Mouse (Mus musculus) fibroblast of lung, adult 2 months (primary cell): ENCODE results near the gene Lix1.
"Not testable (repeated sequence)": the region's sequence is repeated elsewhere in the genome, so short reads cannot be mapped to it uniquely, and the experiment has no call there.

ENCODE experiments used
- DNase-seq: peaks from one replicate; pipeline ENCODE4 v3.0.0-alpha.2; 2011; ENCODE audit warnings: low read depth

Gene Lix1

GRCm38 (mm10) chr17:17412176-17412575, 9.7 kb downstream of the Lix1 start:
- DNase-seq, result no peak

DNA sequence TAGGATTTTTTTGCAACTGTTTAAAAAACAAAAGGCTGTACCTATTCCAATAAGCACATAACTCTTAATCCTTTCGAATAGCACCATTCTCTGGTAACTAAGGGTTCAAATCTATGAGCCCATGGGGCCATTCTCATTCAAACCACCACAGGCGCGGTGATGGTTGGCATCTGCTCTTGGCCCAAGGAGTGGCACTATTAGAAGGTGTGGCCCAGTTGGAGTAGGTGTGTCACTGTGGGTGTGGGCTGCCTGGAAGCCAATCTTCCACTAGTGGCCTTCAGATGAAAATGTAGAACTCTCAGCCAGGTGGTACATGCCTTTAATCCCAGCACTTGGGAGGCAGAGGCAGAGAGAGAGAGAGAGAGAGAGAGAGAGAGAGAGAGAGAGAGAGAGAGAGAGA, 11.7 kb downstream of the Lix1 start:
- DNase-seq, result no peak

DNA sequence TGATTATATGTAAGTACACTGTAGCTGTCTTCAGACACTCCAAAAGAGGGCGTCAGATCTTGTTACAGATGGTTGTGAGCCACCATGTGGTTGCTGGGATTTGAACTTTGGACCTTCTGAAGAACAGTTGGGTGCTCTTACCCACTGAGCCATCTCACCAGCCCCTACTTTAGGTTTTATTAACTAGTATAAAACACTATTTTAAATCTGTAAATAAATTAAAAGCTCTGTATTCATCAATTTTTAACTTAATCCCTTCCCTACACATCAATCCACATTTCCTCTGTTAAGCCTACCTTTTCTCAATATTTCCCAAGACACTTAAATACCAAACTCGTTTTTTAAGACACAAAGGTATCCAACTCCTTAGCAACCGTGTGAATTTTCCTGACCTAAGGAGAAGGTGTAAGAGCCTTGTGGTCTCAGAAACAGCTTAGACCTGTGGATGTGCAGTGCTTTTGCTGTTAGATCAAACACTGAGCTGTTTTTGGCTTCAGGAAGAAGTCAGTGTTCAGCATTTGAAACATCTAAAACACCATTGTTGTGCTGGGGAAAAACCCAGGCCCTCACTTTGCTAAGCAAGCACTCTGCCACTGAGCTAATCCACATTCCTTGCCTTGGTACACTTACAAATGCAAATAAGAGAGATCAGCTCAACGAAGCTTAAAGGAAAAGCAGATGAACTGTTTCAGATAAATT, 22.3 kb downstream of the Lix1 start:
- DNase-seq, result no peak

DNA sequence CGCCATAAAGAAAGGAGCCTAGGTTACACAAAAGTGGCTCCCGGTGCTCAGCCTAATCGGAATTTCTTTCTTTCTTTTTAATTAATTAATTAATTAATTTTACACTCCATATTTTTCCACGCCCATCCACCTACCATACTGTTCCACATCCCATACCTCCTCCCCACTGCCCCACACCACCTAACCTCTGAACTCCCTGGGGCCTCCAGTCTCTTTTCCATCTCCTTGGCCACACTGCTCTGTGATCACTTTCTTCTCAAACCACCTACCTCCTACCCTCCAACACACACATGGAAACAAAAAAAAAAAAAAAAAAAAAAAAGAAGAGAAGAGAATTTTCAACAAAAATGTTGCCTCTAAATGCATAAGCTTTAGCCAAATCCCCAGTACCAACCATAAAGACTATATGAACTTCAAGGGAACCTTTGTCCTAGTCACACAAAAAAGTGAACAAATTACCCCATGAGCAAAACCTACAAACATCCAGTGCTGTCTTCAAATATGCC, 22.9 kb downstream of the Lix1 start:
- DNase-seq, result no peak

DNA sequence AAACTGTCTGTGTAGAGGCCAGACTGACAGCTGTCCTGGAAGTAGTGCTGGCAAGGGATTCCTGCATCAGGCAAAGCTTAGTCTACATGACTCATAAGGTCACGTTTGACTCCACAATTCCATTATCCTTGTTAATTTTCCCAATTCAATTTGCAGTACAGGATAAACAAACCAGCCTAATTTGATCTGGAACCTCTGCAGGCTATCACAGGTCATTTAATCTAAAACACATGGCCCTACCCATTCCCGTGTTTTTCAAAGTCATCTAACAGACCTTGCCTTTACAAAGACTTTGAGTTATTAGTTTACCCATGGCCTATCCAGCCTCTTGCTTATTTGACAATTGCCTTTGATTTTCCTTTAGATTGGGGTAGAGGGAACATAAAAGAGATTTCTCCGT, 23.4 kb downstream of the Lix1 start:
- DNase-seq, result no peak

DNA sequence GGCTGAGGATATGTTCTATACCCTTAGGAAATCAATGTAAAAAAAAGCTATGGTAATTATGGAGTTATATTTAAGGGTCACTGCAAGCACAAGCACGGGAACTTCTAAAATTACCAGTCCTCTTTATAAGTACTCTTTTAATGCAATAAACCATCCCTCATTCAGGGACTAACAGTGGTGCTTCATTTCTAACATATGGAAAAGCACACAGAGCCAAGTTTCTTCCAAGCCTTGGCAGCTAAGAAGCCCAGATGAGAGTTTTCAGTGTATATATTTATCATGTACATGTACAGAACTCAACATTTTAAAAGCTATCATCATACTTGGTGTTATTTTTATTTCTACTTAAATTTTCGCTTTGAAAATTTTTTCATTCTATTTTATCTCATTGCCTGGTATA, 26.4 kb downstream of the Lix1 start:
- no peak for DNase-seq

DNA sequence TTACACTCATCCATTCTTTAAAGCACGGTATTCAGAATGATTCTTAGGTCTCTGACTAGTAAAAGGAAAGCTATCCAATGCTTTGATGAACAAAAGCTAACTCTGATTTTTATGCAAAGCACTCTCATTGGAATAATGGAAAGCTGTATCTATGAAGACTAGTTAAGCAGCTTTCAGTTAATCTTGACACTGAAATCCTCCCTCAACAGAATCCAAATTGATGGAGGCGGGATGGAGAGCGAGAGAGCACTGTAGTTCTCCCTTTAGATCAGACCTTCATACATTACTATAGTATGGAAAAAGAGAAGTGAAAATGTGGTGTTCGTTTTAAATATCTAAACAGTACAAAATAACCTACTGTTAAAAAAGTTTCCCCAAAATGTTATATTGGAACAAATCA, 31.2 kb downstream of the Lix1 start:
- no peak for DNase-seq

DNA sequence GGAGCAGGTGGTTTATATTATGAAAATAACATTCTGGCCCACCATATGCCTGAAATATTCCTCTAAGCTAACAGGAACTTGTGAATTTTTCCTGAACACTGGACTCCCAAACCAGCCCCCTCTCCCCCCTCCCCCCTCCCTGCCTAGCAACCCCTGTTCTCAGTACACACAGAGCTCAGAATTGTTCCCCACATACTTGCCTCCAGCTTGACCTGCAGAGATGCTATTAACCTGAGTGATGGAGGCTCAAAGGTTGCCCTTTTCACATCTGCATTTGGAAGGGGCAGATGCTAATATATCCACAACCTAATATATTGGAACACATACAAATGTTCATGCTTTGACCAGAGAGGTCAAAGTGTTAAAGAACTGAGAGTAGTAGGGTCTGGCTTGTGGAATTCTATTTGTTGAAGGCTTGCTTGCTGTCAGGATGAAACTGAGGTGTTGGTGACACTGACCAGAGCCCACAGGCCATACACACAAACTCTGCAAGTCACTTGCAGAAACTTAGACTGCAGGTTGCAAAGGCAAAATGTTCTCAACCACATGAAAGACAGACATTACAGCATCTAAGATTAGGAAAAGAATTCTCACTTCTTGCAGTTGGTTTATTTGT, 36.2 kb downstream of the Lix1 start:
- DNase-seq, result no peak

GRCm38 (mm10) chr17:17441876-17442498, 39.5 kb downstream of the Lix1 start:
- DNase-seq, result no peak

DNA sequence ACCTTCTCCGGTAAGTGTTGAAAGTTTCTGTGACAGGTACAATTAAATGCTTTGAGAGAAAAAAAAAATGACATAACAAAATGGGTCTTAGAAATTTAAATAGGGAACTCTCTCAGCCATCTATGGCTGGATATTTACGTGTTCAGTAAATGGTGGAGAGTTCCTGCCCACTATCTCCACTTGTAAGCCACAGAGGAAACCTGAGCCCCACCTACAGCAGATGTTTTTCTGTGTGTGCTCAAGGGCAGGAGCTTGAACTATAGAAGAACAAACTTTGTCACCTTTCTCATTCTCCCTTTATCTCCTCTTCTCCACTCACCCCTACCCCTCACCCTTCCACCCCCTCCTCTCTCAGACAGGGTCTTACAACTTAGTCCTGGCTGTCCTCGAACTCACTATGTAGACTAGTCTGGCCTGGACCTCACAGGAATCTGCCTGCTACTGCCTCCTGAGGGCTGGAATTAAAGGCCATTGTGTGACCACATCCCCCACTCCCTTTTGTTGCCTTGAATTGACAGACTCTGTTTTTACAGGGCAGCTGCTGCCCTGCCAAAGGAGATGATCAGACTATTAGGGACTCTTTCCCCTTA, 41.9 kb downstream of the Lix1 start:
- no peak for DNase-seq

DNA sequence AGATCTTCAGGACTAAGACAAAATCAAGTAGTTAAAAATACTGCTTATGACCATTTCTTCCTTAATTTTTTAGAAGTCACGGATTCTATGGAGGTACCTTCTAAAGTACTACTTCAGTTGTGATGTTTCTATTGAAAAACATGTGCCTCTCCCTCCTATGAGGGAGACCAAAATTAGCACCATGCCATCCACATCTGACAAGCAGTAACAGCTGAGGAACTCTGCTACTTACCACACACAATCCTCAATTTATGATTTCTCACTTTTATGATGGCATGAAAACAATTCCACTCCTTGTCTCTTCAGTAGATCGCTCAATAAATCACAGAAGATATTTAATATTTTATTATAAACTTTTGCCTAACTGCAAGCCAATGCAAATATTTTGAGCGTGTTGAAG, 44.2 kb downstream of the Lix1 start:
- no peak for DNase-seq

GRCm38 (mm10) chr17:17447821-17448220, 45.3 kb downstream of the Lix1 start:
- DNase-seq, result no peak

- DNase-seq, result peak; percentile 42
These were observed 46.4 kb downstream of the Lix1 start for GRCm38 (mm10) chr17:17448737-17449440.

GRCm38 (mm10) chr17:17449441-17449770, 46.9 kb downstream of the Lix1 start:
- peak; percentile 22 for DNase-seq

GRCm38 (mm10) chr17:17451102-17451501, 48.6 kb downstream of the Lix1 start:
- no peak for DNase-seq

DNA sequence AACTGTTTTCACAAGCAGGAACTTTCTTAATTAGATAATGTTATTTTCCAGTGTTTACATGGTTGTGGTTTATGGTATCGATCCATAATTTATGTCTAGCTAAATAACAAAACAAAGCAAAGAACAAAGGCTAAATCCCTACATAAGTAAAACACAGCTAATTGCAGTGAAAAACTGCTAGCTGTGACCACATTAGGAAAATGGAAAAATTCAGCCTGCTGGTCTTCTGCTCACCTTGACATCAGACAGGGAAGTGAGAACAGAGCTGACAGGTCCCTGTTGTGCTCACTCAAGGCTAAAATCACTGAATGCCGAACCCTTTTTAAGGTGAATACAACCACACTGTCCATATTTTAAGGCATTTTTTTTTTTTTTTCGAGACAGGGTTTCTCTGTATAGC, 50.1 kb downstream of the Lix1 start:
- no peak for DNase-seq

GRCm38 (mm10) chr17:17454573-17454972, 52.1 kb downstream of the Lix1 start:
- no peak for DNase-seq

DNA sequence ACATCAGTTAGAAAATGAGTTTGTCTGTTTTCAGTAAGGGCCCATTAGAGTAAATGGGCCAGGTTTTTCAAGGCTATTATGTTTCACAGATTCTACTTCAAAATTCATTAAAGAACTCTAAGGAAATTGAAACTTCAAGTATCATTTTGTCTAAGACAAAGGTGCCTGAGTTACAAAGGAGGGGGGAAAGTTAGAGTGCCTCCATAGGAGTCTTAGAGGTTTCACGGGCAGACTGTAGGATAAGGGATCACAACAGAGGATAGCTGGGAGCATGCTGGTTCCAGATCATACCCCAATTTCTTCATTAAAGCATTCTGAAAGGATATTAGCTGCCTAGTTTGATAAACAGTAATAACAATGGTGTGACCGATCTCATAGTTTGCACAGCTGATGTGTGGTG, 83.3 kb downstream of the Lix1 start:
- DNase-seq, result no peak

DNA sequence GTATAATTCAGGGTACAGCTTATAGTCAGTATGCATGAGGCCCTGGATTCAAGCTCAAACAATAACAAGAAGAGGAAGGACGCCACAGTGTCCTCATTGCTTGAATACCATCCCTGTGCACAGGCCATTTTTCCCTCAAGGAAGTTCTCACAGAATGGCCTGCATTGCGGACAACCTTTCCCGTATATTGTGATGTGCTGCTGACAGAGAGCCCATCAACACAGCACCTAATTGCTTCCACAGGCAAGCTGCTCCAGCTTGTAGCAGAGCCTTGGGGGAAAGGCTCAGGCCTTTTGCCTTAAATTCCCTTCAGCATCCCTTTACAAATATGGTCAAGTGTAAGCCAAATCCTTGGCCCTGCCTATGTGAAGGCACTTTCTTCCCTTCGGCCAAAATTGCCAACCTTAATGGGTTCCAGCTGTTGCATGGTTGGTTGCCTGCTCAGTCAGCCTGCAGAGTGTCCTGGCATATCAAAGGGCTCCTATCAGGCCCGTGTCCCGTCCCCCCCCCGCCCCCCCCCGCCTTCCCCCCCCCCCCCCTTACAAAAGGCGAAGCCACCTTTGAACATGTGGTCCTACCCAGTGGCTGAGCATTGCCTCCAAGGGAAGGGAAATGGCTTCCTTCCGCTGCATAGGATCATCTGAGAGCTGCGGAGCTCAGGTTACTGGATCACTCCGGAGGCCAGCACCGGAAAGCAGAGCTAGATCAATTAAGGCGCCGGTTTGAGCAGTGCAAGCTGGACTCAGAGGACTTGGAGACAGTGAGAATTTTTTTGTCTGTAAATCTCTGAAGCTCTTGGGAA, 88.5 kb downstream of the Lix1 start:
- no peak for DNase-seq

DNA sequence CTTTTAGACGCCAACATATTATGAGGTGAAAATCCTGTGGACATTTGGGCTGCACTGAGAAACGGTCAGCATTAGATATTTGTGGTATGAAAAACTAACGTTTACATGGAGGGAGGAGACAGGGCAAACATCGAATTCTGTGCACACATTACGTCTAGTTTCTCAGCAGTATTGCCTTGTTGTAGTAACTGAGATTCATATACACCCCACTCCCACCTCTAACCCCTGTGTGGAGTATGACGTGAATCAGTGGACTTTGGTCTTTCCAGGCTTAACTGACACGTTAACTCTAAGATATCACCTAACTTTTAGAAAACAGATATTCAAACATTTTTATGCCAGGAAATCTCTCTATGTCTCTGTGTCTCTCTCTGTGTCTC, 89.1 kb downstream of the Lix1 start:
- DNase-seq, result no peak

DNA sequence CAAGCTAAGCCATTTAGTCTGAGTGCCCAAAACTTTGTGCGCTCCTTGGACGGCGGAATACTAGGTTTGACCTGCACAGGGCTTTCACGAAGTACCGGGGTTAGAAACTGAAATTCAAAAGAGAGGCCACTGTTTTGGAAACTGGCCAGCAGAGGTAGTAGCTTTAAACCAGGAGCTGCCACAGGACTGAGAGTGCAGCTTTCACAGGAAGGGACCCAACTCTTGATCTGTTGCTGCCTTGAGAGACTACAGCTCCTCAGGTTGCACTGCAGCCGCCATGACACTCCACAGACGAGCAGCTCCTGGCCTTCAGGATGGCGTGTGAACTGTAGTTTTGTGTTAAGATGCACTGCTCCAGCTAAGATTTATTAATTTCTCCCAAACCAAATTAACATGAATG, 89.6 kb downstream of the Lix1 start:
- no peak for DNase-seq

DNA sequence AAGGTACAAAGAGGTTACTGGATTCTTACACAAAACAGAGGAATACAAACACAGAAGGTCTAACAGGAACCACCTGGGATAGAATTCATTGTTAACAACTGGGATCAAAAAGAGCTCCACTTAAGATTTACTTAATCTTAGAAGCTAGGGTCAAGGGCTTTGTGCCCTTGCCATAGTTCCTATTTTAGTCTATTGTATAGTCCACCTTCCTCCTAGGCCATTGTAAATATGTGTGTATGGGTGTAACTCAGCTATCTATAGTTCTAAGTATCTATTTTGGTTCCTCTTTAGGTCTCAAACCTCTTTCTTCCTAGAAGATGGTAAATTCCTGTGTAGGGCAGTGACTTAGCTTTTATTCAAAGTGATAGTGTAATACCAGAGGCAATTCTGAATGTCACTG, 93.8 kb downstream of the Lix1 start:
- not testable (repeated sequence) for DNase-seq
